Mouse (Mus musculus): ENCODE measurements at regions not wholly inside any gene's neighbourhood (a gene's known extent, or its start where the extent isn't known, plus 50 kb on each side); places are given as distances from the start of the nearest gene placed in this dataset.

- DNase-seq (ENCODE audit: low spot score in 2 of 2), result no peak
These were observed 233.3 kb upstream of the Tle3 start for GRCm38 (mm10) chr9:61138741-61139368.

DNA sequence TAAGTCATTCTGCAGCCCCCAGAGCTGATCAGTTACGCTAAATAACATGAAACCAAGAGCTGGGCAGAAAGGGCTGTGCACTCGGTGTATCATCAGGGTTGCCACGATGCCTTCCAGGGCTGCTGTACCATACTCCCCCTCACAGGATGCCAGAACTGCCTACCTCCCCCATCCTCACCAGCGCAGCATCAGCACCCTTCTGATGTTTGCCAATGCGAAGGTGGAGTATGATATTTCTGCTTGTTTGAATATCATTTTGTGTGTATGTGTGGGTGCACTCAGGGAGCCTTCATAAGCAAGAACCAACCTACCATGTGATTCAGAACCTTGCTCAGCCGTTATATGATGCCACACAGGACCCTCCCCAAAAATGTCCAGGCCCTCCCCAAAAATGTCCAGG, 229.1 kb upstream of the Tle3 start:
- DNase-seq (ENCODE audit: low spot score in 2 of 2), result no peak

DNA sequence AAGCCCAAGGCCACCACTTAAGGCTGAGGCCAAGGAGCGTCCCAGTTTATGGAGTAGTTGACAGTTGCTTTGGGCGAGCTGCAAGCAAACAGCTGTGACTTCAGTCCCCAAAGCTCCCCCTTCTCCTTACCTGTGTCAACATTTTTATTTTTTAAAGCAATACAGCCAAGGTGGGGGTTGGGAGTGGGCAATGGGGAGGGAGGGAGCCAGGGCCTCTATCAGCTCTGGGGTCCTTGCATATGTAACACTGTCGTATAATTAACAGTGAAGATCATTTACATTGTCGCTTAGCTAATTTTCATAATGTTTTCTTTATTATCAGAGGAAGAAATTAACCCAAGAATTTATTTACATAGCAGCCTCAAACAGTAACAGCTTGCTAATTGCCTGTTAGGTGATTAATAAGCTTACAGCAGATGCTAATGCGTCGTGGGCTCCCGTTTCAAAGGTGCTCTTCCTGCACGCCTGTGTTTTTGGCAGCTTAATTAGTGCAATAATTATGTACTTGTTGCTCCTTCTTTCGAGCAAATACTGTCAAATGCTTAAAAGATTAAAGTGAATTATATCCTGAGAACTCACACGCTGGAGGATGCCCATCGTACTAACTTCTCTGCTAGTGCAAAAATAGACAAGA, 227.4 kb upstream of the Tle3 start:
- no peak for DNase-seq (ENCODE audit: low spot score in 2 of 2)

GRCm38 (mm10) chr9:61145738-61146137, 226.4 kb upstream of the Tle3 start:
- no peak for DNase-seq (ENCODE audit: low spot score in 2 of 2)

GRCm38 (mm10) chr9:61151201-61151600, 221.0 kb upstream of the Tle3 start:
- DNase-seq (ENCODE audit: low spot score in 2 of 2), result no peak

- DNase-seq (ENCODE audit: low spot score in 2 of 2), result no peak
These were observed 220.2 kb upstream of the Tle3 start for GRCm38 (mm10) chr9:61151901-61152337.

GRCm38 (mm10) chr9:61154721-61155120, 217.4 kb upstream of the Tle3 start:
- no peak for DNase-seq (ENCODE audit: low spot score in 2 of 2)

DNA sequence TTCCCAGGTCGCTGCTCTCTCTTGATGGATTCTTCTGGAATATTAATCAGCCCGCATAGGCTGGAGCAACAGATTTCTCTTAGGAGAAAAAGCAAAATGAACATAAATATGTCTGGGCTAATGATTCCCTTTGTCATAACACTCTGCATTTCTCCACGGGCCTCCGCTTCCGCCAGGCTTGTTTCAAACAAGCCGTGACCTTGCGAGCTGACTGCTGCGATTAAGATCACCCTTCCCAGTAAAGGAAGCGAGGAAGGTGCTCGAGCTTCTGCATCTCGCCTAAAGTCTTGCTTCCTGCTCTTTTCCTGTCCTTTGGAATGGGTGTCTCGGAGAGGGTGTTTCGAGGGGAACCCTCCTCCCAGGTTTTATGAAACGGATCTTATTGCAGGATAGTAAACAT, 216.3 kb upstream of the Tle3 start:
- DNase-seq (ENCODE audit: low spot score in 2 of 2), result no peak

DNA sequence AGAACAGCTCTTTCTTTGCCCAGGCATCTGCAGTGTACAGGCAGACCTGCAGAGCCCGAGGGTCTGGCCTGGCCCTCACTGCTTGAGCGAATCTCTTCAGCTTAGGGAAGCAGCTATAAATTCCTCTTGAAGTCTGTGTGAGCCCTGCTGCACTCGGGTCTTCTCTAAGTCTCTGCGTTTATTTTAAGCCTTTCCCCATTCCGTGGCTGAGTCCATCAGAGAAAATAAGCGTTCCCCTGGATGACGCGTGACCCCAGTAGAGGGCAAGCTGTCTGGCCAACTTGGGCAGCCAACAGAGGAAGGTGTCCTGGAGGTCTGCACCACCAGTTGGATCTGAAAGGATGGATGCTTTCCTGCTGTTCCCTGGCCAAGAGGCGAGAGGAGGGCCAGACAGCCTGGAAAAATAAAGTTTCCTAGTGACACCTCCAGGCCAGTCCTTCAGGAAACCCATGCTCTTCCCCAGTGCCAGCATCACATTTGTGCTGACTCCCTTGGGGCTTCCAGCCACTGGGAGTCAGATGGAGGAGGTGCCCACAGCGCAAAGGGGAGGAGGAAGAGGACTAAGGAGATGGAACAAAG, 213.9 kb upstream of the Tle3 start:
- no peak for DNase-seq (ENCODE audit: low spot score in 2 of 2)

DNA sequence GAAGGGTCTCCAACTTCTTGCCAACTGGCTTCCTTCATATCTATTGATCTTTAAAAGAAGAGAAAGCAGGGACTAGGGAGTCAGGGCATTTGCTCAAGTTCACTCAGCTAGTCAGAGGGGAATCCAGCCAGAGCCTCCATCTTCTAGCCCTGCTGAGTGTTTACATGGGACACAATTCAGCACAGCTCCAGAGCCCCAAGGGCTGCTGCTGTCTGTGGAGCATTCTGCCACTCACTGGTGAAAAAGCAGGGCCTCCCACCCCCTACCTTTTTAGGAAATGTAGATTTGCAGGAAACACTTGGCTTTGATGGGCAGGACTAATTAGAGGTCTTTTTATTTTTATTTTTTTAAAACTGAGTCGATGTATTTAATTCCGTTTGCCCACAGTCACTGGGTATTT, 213.0 kb upstream of the Tle3 start:
- no peak for DNase-seq (ENCODE audit: low spot score in 2 of 2)

DNA sequence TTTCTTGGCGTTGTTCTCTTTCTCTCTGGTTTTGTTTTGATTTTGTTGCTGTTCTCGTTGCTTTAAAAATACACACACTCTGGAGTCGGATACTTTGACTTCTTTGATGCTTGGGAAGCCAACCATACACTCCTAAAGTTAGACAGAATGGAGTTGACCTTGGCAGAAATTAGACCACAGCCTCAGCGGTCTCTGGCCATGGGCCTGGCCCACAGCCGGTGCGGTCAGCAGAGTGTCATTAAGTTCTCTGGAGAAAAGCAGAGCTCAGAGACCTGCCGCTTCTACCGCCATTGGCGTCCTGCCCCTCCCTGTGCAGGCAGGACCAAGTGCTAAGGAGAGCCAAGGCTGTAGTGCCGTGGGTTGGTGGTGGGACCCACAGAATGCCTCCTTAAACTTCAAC, 212.6 kb upstream of the Tle3 start:
- DNase-seq (ENCODE audit: low spot score in 2 of 2), result no peak

GRCm38 (mm10) chr9:61162884-61163283, 209.3 kb upstream of the Tle3 start:
- DNase-seq (ENCODE audit: low spot score in 2 of 2), result no peak

DNA sequence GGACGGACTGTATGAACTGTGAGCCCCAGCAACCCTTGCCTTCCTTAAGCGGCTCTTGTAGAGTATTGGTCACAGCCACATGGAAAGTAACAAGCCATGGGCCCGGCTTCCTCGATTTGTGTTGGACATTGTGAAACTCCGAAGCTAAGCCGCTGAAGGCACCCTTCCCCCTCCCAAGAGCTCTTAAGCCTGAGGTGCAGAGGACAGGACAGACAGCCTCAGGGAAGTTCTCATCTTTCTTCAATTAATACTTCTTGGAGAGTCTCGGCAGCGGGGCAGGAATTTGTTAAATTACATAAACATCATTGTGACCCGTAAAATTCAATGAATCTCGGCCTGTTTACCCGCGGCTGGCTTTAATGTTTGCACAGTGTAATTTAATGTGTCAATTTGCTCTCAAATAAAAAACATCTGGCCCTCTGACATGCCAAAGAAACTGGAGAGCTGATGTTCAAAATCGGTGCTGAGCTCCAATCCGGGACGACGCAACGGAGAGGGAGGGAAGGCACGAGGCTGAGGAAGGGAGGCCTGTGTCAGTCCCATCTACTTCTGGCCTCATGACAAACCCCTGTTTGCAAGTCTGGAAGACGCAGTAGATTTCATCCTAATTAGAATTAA, 208.4 kb upstream of the Tle3 start:
- no peak for DNase-seq (ENCODE audit: low spot score in 2 of 2)

DNA sequence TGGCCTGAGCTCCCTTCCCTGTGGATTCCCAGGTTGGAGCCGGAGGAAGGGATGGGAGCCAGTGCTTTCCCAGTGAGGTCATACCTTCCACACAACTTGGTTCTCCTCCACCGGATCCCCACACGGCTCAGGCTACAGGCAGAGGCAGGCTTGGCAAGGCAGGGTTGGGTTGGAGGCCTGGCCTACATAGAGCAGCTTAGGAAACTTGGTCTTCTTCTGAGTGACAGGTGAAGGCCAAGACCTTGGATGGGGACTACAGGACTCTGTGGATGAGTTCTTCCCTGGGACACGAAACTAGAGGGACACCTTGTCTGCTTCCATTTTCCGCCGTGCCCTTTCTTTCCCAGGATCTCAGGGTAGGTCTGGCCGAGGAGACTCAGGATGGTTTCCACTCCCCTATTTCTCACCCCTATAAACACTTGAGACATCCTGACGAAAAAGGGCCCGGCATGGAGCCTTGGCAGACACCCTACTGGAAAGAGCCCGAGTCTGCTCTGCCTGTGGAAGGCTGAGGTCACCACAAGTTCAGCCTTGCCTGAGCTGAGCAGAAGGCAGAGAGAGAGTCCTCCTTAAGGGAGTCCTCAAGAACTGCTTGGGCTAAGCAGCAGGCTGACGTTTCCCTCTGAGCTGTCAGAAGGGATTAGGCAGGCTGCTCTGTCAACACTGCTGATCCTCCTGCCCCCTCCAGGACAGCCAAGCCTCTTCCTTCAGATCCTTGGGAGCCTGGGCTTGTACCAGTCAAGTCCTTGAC, 207.5 kb upstream of the Tle3 start:
- no peak for DNase-seq (ENCODE audit: low spot score in 2 of 2)

GRCm38 (mm10) chr9:61166115-61166514, 206.1 kb upstream of the Tle3 start:
- DNase-seq (ENCODE audit: low spot score in 2 of 2), result no peak

GRCm38 (mm10) chr9:61167097-61167842, 204.9 kb upstream of the Tle3 start:
- no peak for DNase-seq (ENCODE audit: low spot score in 2 of 2)

- DNase-seq (ENCODE audit: low spot score in 2 of 2), result peak in 1 of 2 experiments; percentile 25
These were observed 203.2 kb upstream of the Tle3 start for GRCm38 (mm10) chr9:61168931-61169330.

- DNase-seq (ENCODE audit: low spot score in 2 of 2), result no peak
These were observed 202.6 kb upstream of the Tle3 start for GRCm38 (mm10) chr9:61169506-61170090.

GRCm38 (mm10) chr9:61170921-61171320, 201.2 kb upstream of the Tle3 start:
- DNase-seq (ENCODE audit: low spot score in 2 of 2), result no peak

DNA sequence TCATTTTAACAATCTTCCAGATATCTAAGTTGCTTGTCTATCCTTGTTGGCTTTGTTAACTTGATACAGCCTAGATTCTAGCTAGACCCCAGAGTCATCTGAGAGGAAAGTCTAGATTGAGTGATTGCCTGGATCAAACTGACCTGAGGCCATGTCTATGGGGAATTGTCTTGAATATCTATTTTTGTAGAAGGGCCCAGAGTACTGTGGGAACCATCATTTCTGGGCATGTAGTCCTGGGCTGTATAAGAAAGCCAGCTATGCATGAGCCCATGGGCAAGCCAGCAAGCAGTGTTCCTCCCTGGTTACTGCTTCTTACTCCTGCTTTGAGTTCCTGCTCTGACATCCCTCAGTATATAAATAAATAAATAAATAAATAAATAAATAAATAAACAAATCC, 199.7 kb upstream of the Tle3 start:
- DNase-seq (ENCODE audit: low spot score in 2 of 2), result no peak

- no peak for DNase-seq (ENCODE audit: low spot score in 2 of 2)
These were observed 198.6 kb upstream of the Tle3 start for GRCm38 (mm10) chr9:61173548-61173947.

Measured in spleen, postnatal 10 days (tissue).